Mouse (Mus musculus) liver, postnatal 0 days (tissue): ENCODE results near the gene Gosr2. TPM values are rescaled to one million over a fixed set of nuclear protein-coding genes. Genes with fewer than 3 reads are reported as not detected.

ENCODE experiments used
- ATAC-seq: fragments of 200-750 bp; cut with Nextera tagmentation; 2 replicates; pipeline ENCODE4 v1.8.0; 2017; ENCODE audit warnings: mild to moderate bottlenecking, moderate library complexity
- DNase-seq: peaks from one replicate; pipeline ENCODE4 v3.0.0-alpha.2; 2016
- H3K27ac ChIP-seq: fragments of 300-500 bp; sonication (generic); 2 replicates; pipeline ENCODE4 v1.5.1; 2014; ENCODE audit warnings: antibody characterized with exemption, moderate library complexity, mild to moderate bottlenecking, low read depth
- H3K27me3 ChIP-seq: fragments of 300-500 bp; sonication (generic); 2 replicates; pipeline ENCODE4 v1.6.1; 2014; ENCODE audit warnings: low read length, control low read depth, mixed read lengths; ENCODE audit not compliant: insufficient read depth
- H3K36me3 ChIP-seq: fragments of 300-500 bp; sonication (generic); replicated peaks from 2 replicates; pipeline ENCODE4 v1.6.1; 2014; ENCODE audit warnings: mild to moderate bottlenecking, control low read depth, low read length, moderate library complexity, mixed read lengths; ENCODE audit not compliant: insufficient read depth
- H3K4me1 ChIP-seq: fragments of 300-500 bp; sonication (generic); 2 replicates; pipeline ENCODE4 v1.6.1; 2014; ENCODE audit warnings: antibody characterized with exemption, mild to moderate bottlenecking, control low read depth; ENCODE audit not compliant: insufficient read depth
- H3K4me2 ChIP-seq: fragments of 300-500 bp; sonication (generic); 2 replicates; pipeline ENCODE4 v1.6.1; 2014; ENCODE audit warnings: low read depth, mild to moderate bottlenecking, low read length, moderate library complexity, mixed read lengths
- H3K4me3 ChIP-seq: fragments of 300-500 bp; sonication (generic); 2 replicates; pipeline ENCODE4 v1.5.1; 2014; ENCODE audit warnings: low read depth, low read length
- H3K9ac ChIP-seq: fragments of 300-500 bp; sonication (generic); replicated peaks from 2 replicates; pipeline ENCODE4 v1.6.1; 2014; ENCODE audit warnings: mild to moderate bottlenecking, moderate library complexity
- H3K9me3 ChIP-seq: fragments of 300-500 bp; sonication (generic); 2 replicates; pipeline ENCODE4 v1.6.1; 2016; ENCODE audit warnings: mild to moderate bottlenecking, control low read depth, low read length, mixed read lengths
- CTCF ChIP-seq: sonication (generic); IDR thresholded peaks from 2 replicates; pipeline ENCODE4 v1.5.1; 2016; ENCODE audit warnings: antibody characterized with exemption, low read depth
- EP300 ChIP-seq: IDR thresholded peaks from 2 replicates; pipeline ENCODE4 v1.6.1; 2016; ENCODE audit warnings: antibody characterized with exemption, low read depth, mild to moderate bottlenecking
- WGBS: fragments of 180-500 bp; shearing (Covaris S2); extraction: QIAGEN DNeasy Blood & Tissue Kit; methylation state at CpG from one replicate; pipeline ENCODE4 v1.1.7; 2014; ENCODE audit not compliant: insufficient replicate concordance; 5-methylcytosine and 5-hydroxymethylcytosine counted together
- polyA plus RNA-seq: library from polyadenylated mRNA; unstranded; fragments of >200 nt; fragmentation: Nextera tagmentation; extraction: Ambion mirVana; gene quantifications from 2 replicates; pipeline ENCODE4 v1.2.1, GENCODE M21; 2015

Gosr2 gene
- polyA plus RNA-seq, 1 experiment from 2014 or later: 43.1 TPM

GRCm38 (mm10) chr11:103653359-103653965 lies 44.2 kb downstream of the Gosr2 start:
- DNase-seq (no peak), ATAC-seq (no peak)
- no peak overlapping the region for H3K9ac ChIP-seq
- 65% methylated on average over 10 of the region's 10 CpGs for WGBS
- H3K4me2 ChIP-seq: no peak overlapping the region
- no peaks in the 10 kb centered on the region for H3K36me3 ChIP-seq
- TF ChIP-seq EP300 (no peak), CTCF (no peak)
- H3K4me1 ChIP-seq: no peaks in the 10 kb centered on the region
- H3K9me3 ChIP-seq: no peaks in the 10 kb centered on the region
- H3K27ac ChIP-seq: no peak overlapping the region
- no peak overlapping the region for H3K4me3 ChIP-seq
- H3K27me3 ChIP-seq: peaks cover 46% of the 10 kb centered on the region

DNA sequence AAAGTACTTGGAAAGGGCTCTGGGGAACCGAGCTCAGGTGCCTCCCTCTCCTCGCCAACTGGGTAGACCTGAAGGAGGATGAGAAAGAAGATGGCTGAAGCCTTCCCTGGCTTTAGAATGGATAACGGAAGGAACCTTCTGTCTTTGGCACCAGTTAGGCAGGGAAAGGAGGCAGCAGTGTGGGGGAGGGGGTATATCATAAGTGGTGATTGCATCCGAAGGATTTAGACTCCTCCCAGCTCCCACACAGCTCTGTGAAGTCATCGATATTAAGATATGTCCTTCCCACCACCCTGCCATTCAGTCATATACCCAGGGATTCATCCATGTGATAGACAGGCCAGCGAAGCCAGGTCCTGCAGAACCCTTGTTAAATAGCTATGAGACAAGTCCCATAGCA lies 46.3 kb downstream of the Gosr2 start:
- 72% methylated on average over 6 of the region's 6 CpGs for WGBS
- DNase-seq (no peak), ATAC-seq (no peak)
- Histone ChIP-seq H3K9ac (no peak overlapping the region), H3K36me3 (no peaks in the 10 kb centered on the region), H3K9me3 (no peaks in the 10 kb centered on the region), H3K27ac (no peak overlapping the region), H3K4me3 (no peak overlapping the region), H3K4me1 (no peaks in the 10 kb centered on the region), H3K4me2 (no peak overlapping the region), H3K27me3 (peaks cover 62% of the 10 kb centered on the region)
- no peak for TF ChIP-seq CTCF

DNA sequence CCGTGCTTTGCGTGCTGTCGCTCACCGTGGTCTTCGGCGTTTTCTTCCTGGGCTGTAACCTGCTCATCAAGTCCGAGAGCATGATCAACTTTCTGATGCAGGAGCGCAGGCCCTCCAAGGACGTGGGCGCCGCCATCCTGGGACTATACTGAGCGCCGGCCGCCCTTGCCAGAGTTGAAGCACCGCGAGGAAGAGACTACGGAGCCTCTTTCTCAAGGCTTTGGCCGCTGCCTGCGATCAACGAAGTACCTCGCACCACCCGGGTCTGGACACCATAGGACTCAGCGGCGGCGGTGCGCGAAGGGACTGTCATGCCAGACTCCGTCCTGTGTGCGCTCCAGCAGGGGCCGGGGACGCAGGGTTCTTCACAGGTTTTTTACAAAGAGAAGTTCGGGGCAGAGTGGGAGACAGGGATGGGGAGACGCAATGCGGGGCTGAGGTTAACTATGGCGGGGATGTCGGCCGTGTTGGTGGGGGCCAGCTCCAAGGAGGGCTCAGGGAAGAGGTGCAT lies 47.7 kb downstream of the Gosr2 start:
- Histone ChIP-seq H3K36me3 (no peaks in the 10 kb centered on the region), H3K4me2 (0 out of 2 replicates have a peak overlapping the region, but pooled peaks have one; percentile 44), H3K27ac (no peak overlapping the region), H3K4me3 (0 out of 2 replicates have a peak overlapping the region, but pooled peaks have one; percentile 19), H3K27me3 (peaks cover 62% of the 10 kb centered on the region), H3K4me1 (no peaks in the 10 kb centered on the region), H3K9ac (no peak overlapping the region), H3K9me3 (no peaks in the 10 kb centered on the region)
- DNase-seq (no peak), ATAC-seq (no peak)
- 3% methylated on average over 37 of the region's 37 CpGs for WGBS
- TF ChIP-seq EP300 (no peak), CTCF (no peak)

GRCm38 (mm10) chr11:103649301-103649982 lies 48.3 kb downstream of the Gosr2 start, which contains the start of gene Rprml:
Gene Rprml (plus strand): TSS chr11:103649570.
- ATAC-seq: no peak
- H3K27me3 ChIP-seq: peaks cover 61% of the 10 kb centered on the region
- H3K4me3 ChIP-seq: 0 out of 2 replicates have a peak within 1 kb of the TSS, but pooled peaks have one; percentile 19
- H3K9ac ChIP-seq: no peak within 1 kb of the TSS
- no peak within 1 kb of the TSS for H3K27ac ChIP-seq
- WGBS: 1% methylated on average over 59 of the region's 71 CpGs
- no peak for DNase-seq
- H3K4me1 ChIP-seq: no peaks in the 10 kb centered on the region
- H3K9me3 ChIP-seq: no peaks in the 10 kb centered on the region
- H3K4me2 ChIP-seq: peak within 1 kb of the TSS; percentile 44; the same call in 1 of the 2 replicates
- H3K36me3 ChIP-seq: no peaks in the 10 kb centered on the region
- TF ChIP-seq CTCF: no peak
- TF ChIP-seq EP300: no peak

DNA sequence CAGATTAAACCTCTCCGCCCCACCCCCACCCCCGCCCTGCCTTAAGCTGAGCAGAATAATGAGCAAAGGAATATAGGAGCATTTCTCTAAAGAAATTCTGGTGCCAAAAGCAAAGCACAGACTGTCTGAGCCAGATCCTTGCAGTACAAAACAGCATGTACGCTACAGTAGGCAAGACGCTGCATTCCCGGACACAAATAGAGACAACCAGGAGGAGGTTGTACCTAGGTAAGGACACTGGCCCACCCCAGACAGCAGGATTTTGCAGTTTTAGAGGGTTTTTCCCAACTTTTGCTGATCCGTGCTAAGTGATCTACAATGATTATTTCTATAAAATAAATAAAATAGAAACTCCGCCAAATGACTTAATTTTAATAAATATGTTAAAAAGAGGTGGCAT lies 49.0 kb downstream of the Gosr2 start:
- no peaks in the 10 kb centered on the region for H3K36me3 ChIP-seq
- no peaks in the 10 kb centered on the region for H3K9me3 ChIP-seq
- ATAC-seq (no peak), DNase-seq (no peak)
- 30% methylated on average over 7 of the region's 7 CpGs for WGBS
- no peak overlapping the region for H3K27ac ChIP-seq
- H3K9ac ChIP-seq: no peak overlapping the region
- H3K4me3 ChIP-seq: no peak overlapping the region
- H3K4me1 ChIP-seq: no peaks in the 10 kb centered on the region
- H3K27me3 ChIP-seq: peaks cover 59% of the 10 kb centered on the region
- TF ChIP-seq CTCF (no peak), EP300 (no peak)
- no peak overlapping the region for H3K4me2 ChIP-seq

GRCm38 (mm10) chr11:103647921-103648620 lies 49.6 kb downstream of the Gosr2 start:
- DNase-seq (no peak), ATAC-seq (no peak)
- no peaks in the 10 kb centered on the region for H3K36me3 ChIP-seq
- no peaks in the 10 kb centered on the region for H3K9me3 ChIP-seq
- peaks cover 59% of the 10 kb centered on the region for H3K27me3 ChIP-seq
- no peak overlapping the region for H3K4me2 ChIP-seq
- TF ChIP-seq EP300 (no peak), CTCF (no peak)
- H3K9ac ChIP-seq: no peak overlapping the region
- no peak overlapping the region for H3K27ac ChIP-seq
- H3K4me1 ChIP-seq: no peaks in the 10 kb centered on the region
- no peak overlapping the region for H3K4me3 ChIP-seq
- WGBS: 11% methylated on average over 11 of the region's 11 CpGs
